Mouse (Mus musculus) left cerebral cortex, postnatal 10 days (tissue): ENCODE results near the gene Rbp1. TPM values are rescaled to one million over a fixed set of nuclear protein-coding genes. Genes with fewer than 3 reads are reported as not detected.

Source experiments
- DNase-seq, 2 experiments: peaks; one replicate each; pipeline ENCODE4 v3.0.0; 2021 to 2022; ENCODE audit warnings: low spot score in 2 of 2, mixed read lengths in 1 of 2; ENCODE audit errors: extremely low spot score in 1 of 2
- intact Hi-C: fragments of 180-260 bp; cut with DNase I; formaldehyde crosslinking; loops from one replicate; pipeline ENCODE4 v1.15.1; 2025
- total RNA-seq, 2 experiments: library from RNA; stranded (reverse); gene quantifications; 2 replicates each; pipeline ENCODE4 v1.2.3; 2021

The Rbp1 gene
- total RNA-seq, 2 experiments from 2014 or later = 5.8 to 6.1 TPM

- intact Hi-C loops = no loop called here
- DNase-seq = no peak
Measured at GRCm38 (mm10) chr9:98485020-98485419, 62.3 kb downstream of the Rbp1 start.

DNA sequence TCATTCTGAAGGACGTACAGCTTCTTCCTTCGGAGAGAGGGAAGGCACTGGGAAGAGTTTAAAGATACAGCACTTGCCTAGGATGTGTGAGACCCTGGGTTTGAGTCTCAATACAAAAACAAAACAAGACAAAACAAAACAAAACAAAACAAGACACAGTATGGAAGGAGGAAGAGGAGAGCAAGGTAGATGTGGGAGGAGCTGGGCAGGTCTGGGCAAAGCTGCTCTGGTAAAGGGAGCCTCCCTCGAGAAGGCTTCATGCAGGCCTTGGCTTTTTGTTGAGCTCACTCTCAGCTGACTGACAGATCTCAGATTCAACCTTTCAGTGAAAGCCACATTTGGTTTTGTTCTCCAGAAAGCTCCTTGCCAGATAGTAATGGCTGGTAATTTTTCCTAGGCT lies 63.1 kb downstream of the Rbp1 start, which contains the start of gene Rbp2:
Gene Rbp2 (plus strand): TSS at position 301 of the 400 bp plus-strand sequence.
- intact Hi-C loops = no loop called here
- DNase-seq = no peak

DNA sequence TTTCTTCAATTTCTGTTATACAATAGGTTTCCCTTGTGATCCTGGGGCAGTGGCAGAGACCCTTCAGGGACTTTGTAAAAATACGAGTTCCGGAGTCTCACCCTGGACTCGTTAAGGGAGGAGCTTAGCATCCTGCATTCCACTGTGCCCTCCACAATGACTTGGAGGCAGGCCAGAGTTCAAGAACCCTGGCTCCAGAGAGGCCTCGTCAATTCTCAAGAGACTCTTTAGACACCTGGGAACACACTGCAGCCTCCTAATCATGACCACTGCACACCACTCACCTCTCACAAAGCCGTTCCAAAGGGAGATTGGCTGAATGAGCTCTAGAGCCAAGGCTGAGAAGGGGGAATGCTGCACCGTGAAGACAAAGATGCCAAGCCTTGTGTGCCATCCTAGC lies 64.5 kb downstream of the Rbp1 start:
- DNase-seq = no peak
- intact Hi-C loops = no loop called here

- intact Hi-C loops = no loop called here
- DNase-seq = no peak
Measured at GRCm38 (mm10) chr9:98489532-98489931, 66.8 kb downstream of the Rbp1 start.

DNA sequence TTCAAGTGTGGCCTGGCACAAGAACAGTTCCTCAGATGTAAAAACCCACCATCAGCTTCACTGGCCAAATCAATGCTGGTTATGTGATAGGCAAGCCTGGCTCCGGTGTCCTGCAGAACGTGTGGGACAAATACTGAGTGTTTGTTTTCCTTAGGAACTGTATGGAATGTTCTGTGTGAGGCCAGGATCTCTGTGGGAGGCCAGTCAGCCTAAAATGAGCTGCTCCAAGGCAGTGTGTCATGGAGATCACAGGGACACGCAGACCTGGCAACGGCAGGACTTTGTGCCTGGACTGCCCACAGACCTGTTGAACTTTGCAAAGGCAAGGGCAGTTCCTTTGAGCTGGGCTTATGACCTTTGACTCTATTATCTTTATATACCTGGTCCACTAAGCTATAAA lies 67.4 kb downstream of the Rbp1 start:
- intact Hi-C loops = no loop called here
- peak in 1 of 2 experiments; percentile 51 for DNase-seq

- DNase-seq = no peak
- intact Hi-C loops = no loop called here
Measured at GRCm38 (mm10) chr9:98491071-98491470, 68.3 kb downstream of the Rbp1 start.

DNA sequence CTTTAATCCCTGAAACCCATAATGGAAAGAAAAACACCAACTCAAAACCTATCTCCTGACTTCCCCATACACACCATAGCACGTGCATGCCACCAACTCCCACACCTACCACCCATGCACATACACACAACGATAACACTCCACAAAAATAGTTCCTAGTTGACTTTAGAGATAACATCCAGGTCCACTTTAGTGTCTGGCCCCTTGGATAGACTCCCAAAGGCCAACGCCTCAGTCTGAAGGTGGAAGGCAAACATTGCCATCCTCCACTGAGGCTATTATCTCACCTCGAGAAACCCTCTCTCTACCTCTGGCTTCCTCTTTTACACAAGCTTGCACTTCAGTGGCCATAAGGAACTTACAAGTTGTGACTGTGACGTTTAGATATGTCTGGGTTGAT lies 69.5 kb downstream of the Rbp1 start:
- no peak for DNase-seq
- intact Hi-C loops = no loop called here

GRCm38 (mm10) chr9:98492821-98493220 lies 70.1 kb downstream of the Rbp1 start:
- no peak for DNase-seq
- intact Hi-C loops = no loop called here

Other genes starting within 250 kb of the Rbp1 start
- 1 to 10 TPM in 1 of 2 experiments, under 1 TPM in 1; 0.65 to 1.4 TPM for gene Nmnat3, start 135.5 kb upstream of the Rbp1 start, total RNA-seq
- not detected for gene Rbp2, start 63.2 kb downstream of the Rbp1 start, total RNA-seq
- 100 to 1,000 TPM; 101 TPM for gene Copb2, start 140.8 kb downstream of the Rbp1 start, total RNA-seq
- gene Mrps22, start 178.7 kb downstream of the Rbp1 start, total RNA-seq = 10 to 100 TPM; 29.0 to 29.5 TPM